Mouse (Mus musculus) kidney, adult 2 months (tissue): ENCODE measurements around the gene Il10ra.

Experiments
- CTCF ChIP-seq: fragments of 200-500 bp; conservative IDR thresholded peaks from 2 replicates; pipeline ENCODE4 v1.5.1; 2011; ENCODE audit warnings: low read depth, mild to moderate bottlenecking, control low read depth, low read length, moderate library complexity, mixed read lengths; ENCODE audit not compliant: insufficient read depth, insufficient read length
- POLR2A ChIP-seq: fragments of 200-500 bp; IDR thresholded peaks from one replicate; pipeline ENCODE4 v1.6.1; 2011; ENCODE audit warnings: low read depth, low read length, control low read depth

DNA sequence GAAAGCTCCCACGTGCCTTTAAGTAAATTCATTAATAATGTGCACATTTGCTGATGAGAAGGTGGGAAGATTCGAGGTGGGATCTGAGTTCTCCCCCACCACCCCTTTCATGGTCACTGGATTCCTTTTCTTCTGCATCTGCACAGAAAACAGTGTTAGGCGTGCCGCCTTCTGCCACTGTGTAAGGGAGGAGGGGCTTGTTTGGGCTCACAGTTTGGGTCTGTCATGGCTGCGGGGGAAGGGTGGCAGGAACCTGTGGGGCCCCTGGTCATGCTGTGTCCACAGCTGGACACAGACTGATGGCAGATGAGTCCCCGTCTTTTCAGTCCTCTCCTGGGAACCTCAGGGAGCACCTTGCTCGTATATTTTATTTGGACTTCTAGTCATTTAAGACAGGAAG lies 32.2 kb downstream of the Il10ra start:
- TF ChIP-seq CTCF, result no peak
- TF ChIP-seq POLR2A, result no peak
